Mouse (Mus musculus): Measurements from ENCODE around the gene Ccl7.

- TF ChIP-seq GATA1 (IDR thresholded peaks at IDR 0.05; ENCODE audit: borderline replicate concordance, low read length) (no peak), FLI1 (IDR thresholded peaks at IDR 0.05; ENCODE audit: low read length) (no peak)
Observed at GRCm38 (mm10) chr11:82053849-82054248, 8.3 kb downstream of the Ccl7 start.

Data from megakaryocyte, embryonic 14.5 days (primary cell).